Mouse (Mus musculus): Measurements from ENCODE around the gene Pigt.

DNA sequence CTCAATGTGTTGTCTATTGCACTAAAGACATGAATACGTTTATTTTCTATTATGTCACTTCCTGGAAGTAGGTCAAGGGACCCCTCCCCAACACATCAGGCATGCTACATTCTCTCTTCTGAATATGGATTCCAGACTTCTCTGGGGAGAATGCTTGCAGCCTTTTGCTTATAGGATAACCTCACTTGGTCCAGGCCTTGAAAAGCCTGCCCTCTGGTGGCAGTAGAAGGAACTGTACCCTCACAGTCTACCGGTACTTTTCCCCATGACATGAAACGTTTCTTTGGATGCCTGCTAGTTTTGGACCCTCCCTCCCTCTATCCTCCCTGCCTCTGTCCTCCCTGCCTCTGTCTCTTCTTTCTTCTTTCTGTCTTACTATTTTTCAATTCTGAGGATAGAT lies 33.8 kb downstream of the Pigt start:
- TF ChIP-seq CTCF (IDR thresholded peaks at IDR 0.05; ENCODE audit: insufficient read depth, low read depth, low read length) (no peak), POLR2A (IDR thresholded peaks at IDR 0.05; ENCODE audit: insufficient read depth, low read depth, low read length) (no peak)
